Mouse (Mus musculus): ENCODE data around the gene Dzip1l. TPM values are rescaled to one million over a fixed set of nuclear protein-coding genes. Genes with fewer than 3 reads are reported as not detected.

Dzip1l gene
- polyA plus RNA-seq, 1 experiment = 1.4 TPM

GRCm38 (mm10) chr9:99694961-99695360, 65.7 kb downstream of the Dzip1l start:
- H3K36me3 ChIP-seq (ENCODE audit: control insufficient read depth, insufficient read depth, low read length) = no peaks in the 10 kb centered on the region
- H3K27ac ChIP-seq (ENCODE audit: insufficient read depth, low read depth, low read length) = no peak overlapping the region
- WGBS = 47% methylated on average over 7 of the region's 7 CpGs
- no peaks in the 10 kb centered on the region for H3K4me1 ChIP-seq (ENCODE audit: control insufficient read depth, insufficient read depth, insufficient read length, low read length)
- H3K27me3 ChIP-seq (ENCODE audit: control insufficient read depth, insufficient read depth, low read length) = no peaks in the 10 kb centered on the region
- H3K4me3 ChIP-seq (ENCODE audit: low read depth, low read length) = no peak overlapping the region
- TF ChIP-seq POLR2A (IDR thresholded peaks at IDR 0.05; ENCODE audit: low read depth, low read length) = no peak
- no peak for TF ChIP-seq CTCF (IDR thresholded peaks at IDR 0.05; ENCODE audit: extremely low read depth, insufficient read length, insufficient replicate concordance, low read depth, low read length)

DNA sequence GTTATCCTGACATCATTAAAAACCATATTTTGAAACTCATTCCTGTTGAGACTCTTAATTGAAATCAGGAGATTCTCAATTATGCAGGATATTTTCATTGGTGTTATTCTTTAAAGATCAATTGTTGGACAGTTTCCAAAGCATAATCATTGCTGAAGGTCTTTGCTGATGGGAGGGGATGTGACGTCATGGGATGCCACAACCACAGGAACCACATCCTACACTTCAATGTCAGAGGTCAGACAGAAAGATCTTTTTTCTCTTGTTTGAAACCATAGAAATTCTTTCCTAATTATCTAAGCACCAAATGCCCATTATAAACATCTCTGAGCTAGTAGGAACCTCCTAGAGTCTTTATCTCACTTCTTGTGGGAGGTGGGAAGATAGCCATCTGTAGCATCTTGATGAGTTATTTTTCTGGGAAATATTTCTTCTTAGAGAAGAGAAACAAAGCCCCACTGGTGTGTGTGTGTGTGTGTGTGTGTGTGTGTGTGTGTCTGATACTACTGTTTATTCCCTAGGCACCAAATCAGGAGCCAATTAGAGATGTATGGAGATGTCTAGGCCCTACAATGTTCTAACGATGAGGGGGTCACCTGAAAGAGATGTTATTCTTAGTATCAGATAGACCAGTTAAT, 70.6 kb downstream of the Dzip1l start:
- no peaks in the 10 kb centered on the region for H3K36me3 ChIP-seq (ENCODE audit: control insufficient read depth, insufficient read depth, low read length)
- WGBS = 46% methylated on average over 2 of the region's 2 CpGs
- H3K27ac ChIP-seq (ENCODE audit: insufficient read depth, low read depth, low read length) = no peak overlapping the region
- no peaks in the 10 kb centered on the region for H3K4me1 ChIP-seq (ENCODE audit: control insufficient read depth, insufficient read depth, insufficient read length, low read length)
- H3K27me3 ChIP-seq (ENCODE audit: control insufficient read depth, insufficient read depth, low read length) = no peaks in the 10 kb centered on the region
- TF ChIP-seq POLR2A (IDR thresholded peaks at IDR 0.05; ENCODE audit: low read depth, low read length) (no peak), CTCF (IDR thresholded peaks at IDR 0.05; ENCODE audit: extremely low read depth, insufficient read length, insufficient replicate concordance, low read depth, low read length) (no peak)
- H3K4me3 ChIP-seq (ENCODE audit: low read depth, low read length) = no peak overlapping the region

- H3K4me3 ChIP-seq (ENCODE audit: low read depth, low read length) = no peak overlapping the region
- H3K4me1 ChIP-seq (ENCODE audit: control insufficient read depth, insufficient read depth, insufficient read length, low read length) = no peaks in the 10 kb centered on the region
- 76% methylated on average over 2 of the region's 2 CpGs for WGBS
- TF ChIP-seq POLR2A (IDR thresholded peaks at IDR 0.05; ENCODE audit: low read depth, low read length) (no peak), CTCF (IDR thresholded peaks at IDR 0.05; ENCODE audit: extremely low read depth, insufficient read length, insufficient replicate concordance, low read depth, low read length) (no peak)
- H3K27ac ChIP-seq (ENCODE audit: insufficient read depth, low read depth, low read length) = no peak overlapping the region
- H3K27me3 ChIP-seq (ENCODE audit: control insufficient read depth, insufficient read depth, low read length) = no peaks in the 10 kb centered on the region
- no peaks in the 10 kb centered on the region for H3K36me3 ChIP-seq (ENCODE audit: control insufficient read depth, insufficient read depth, low read length)
These were observed 71.9 kb downstream of the Dzip1l start for GRCm38 (mm10) chr9:99701187-99701586.

GRCm38 (mm10) chr9:99702215-99702614, 72.9 kb downstream of the Dzip1l start:
- no peaks in the 10 kb centered on the region for H3K36me3 ChIP-seq (ENCODE audit: control insufficient read depth, insufficient read depth, low read length)
- H3K4me1 ChIP-seq (ENCODE audit: control insufficient read depth, insufficient read depth, insufficient read length, low read length) = no peaks in the 10 kb centered on the region
- TF ChIP-seq POLR2A (IDR thresholded peaks at IDR 0.05; ENCODE audit: low read depth, low read length) = no peak
- no peak for TF ChIP-seq CTCF (IDR thresholded peaks at IDR 0.05; ENCODE audit: extremely low read depth, insufficient read length, insufficient replicate concordance, low read depth, low read length)
- H3K27me3 ChIP-seq (ENCODE audit: control insufficient read depth, insufficient read depth, low read length) = no peaks in the 10 kb centered on the region
- H3K4me3 ChIP-seq (ENCODE audit: low read depth, low read length) = no peak overlapping the region
- 22% methylated on average over 6 of the region's 6 CpGs for WGBS
- no peak overlapping the region for H3K27ac ChIP-seq (ENCODE audit: insufficient read depth, low read depth, low read length)

GRCm38 (mm10) chr9:99703711-99704110, 74.4 kb downstream of the Dzip1l start:
- WGBS = 64% methylated on average over 6 of the region's 6 CpGs
- TF ChIP-seq CTCF (IDR thresholded peaks at IDR 0.05; ENCODE audit: extremely low read depth, insufficient read length, insufficient replicate concordance, low read depth, low read length) (no peak), POLR2A (IDR thresholded peaks at IDR 0.05; ENCODE audit: low read depth, low read length) (no peak)
- Histone ChIP-seq H3K27ac (ENCODE audit: insufficient read depth, low read depth, low read length) (no peak overlapping the region), H3K4me1 (ENCODE audit: control insufficient read depth, insufficient read depth, insufficient read length, low read length) (no peaks in the 10 kb centered on the region), H3K27me3 (ENCODE audit: control insufficient read depth, insufficient read depth, low read length) (no peaks in the 10 kb centered on the region), H3K36me3 (ENCODE audit: control insufficient read depth, insufficient read depth, low read length) (no peaks in the 10 kb centered on the region), H3K4me3 (ENCODE audit: low read depth, low read length) (no peak overlapping the region)

GRCm38 (mm10) chr9:99706264-99706663, 77.0 kb downstream of the Dzip1l start:
- Histone ChIP-seq H3K4me1 (ENCODE audit: control insufficient read depth, insufficient read depth, insufficient read length, low read length) (no peaks in the 10 kb centered on the region), H3K4me3 (ENCODE audit: low read depth, low read length) (no peak overlapping the region), H3K27ac (ENCODE audit: insufficient read depth, low read depth, low read length) (no peak overlapping the region), H3K36me3 (ENCODE audit: control insufficient read depth, insufficient read depth, low read length) (no peaks in the 10 kb centered on the region), H3K27me3 (ENCODE audit: control insufficient read depth, insufficient read depth, low read length) (no peaks in the 10 kb centered on the region)
- TF ChIP-seq CTCF (IDR thresholded peaks at IDR 0.05; ENCODE audit: extremely low read depth, insufficient read length, insufficient replicate concordance, low read depth, low read length) (no peak), POLR2A (IDR thresholded peaks at IDR 0.05; ENCODE audit: low read depth, low read length) (no peak)
- 86% methylated on average over 6 of the region's 6 CpGs for WGBS

- no peak for TF ChIP-seq POLR2A (IDR thresholded peaks at IDR 0.05; ENCODE audit: low read depth, low read length)
- no peak for TF ChIP-seq CTCF (IDR thresholded peaks at IDR 0.05; ENCODE audit: extremely low read depth, insufficient read length, insufficient replicate concordance, low read depth, low read length)
- WGBS = 59% methylated on average over 11 of the region's 11 CpGs
- Histone ChIP-seq H3K36me3 (ENCODE audit: control insufficient read depth, insufficient read depth, low read length) (no peaks in the 10 kb centered on the region), H3K4me1 (ENCODE audit: control insufficient read depth, insufficient read depth, insufficient read length, low read length) (no peaks in the 10 kb centered on the region), H3K27me3 (ENCODE audit: control insufficient read depth, insufficient read depth, low read length) (no peaks in the 10 kb centered on the region), H3K4me3 (ENCODE audit: low read depth, low read length) (no peak overlapping the region), H3K27ac (ENCODE audit: insufficient read depth, low read depth, low read length) (no peak overlapping the region)
These were observed 78.3 kb downstream of the Dzip1l start for GRCm38 (mm10) chr9:99707425-99708126.
